Mouse (Mus musculus): ENCODE data around the gene Amh. TPM values are rescaled to one million over a fixed set of nuclear protein-coding genes. Genes with fewer than 3 reads are reported as not detected.

Gene Amh
- polyA plus RNA-seq, 1 experiment from 2014 or later: 0.09 TPM

GRCm38 (mm10) chr10:80823316-80823715 lies 18.3 kb downstream of the Amh start:
- WGBS: 97% methylated on average over 1 of the region's 1 CpGs
- H3K4me2 ChIP-seq (ENCODE audit: low read length): no peak overlapping the region
- no peak for ATAC-seq (replicated peaks; ENCODE audit: low FRiP score, low read depth)

GRCm38 (mm10) chr10:80823847-80824643 lies 19.0 kb downstream of the Amh start:
- 0 out of 2 replicates have a peak, but pooled peaks cover under 1% of the 10 kb centered on the region for H3K36me3 ChIP-seq (ENCODE audit: insufficient read depth, low read length)
- WGBS: 29% methylated on average over 8 of the region's 8 CpGs
- H3K27ac ChIP-seq: peak overlapping the region; percentile 67
- peak; percentile 22 for DNase-seq (ENCODE audit: low spot score)
- H3K27me3 ChIP-seq (ENCODE audit: insufficient read depth, low read length): no peaks in the 10 kb centered on the region
- no peak overlapping the region for H3K4me2 ChIP-seq (ENCODE audit: low read length)
- no peak for TF ChIP-seq CTCF (IDR thresholded peaks at IDR 0.05; ENCODE audit: low read depth)
- 0 out of 2 replicates have a peak, but pooled peaks cover 7% of the 10 kb centered on the region for H3K4me1 ChIP-seq (replicated peaks; ENCODE audit: insufficient read depth, low read length)
- no peaks in the 10 kb centered on the region for H3K9me3 ChIP-seq (replicated peaks; ENCODE audit: low read length)
- ATAC-seq (replicated peaks; ENCODE audit: low FRiP score, low read depth): no peak
- no peak overlapping the region for H3K9ac ChIP-seq (ENCODE audit: low read depth, low read length)
- no peak overlapping the region for H3K4me3 ChIP-seq (replicated peaks; ENCODE audit: low read depth, low read length)

More at GRCm38 (mm10) chr10:80823316-80823715, 18.3 kb downstream of the Amh start:
- Histone ChIP-seq H3K4me3 (replicated peaks; ENCODE audit: low read depth, low read length) (no peak overlapping the region), H3K27ac (no peak overlapping the region), H3K27me3 (ENCODE audit: insufficient read depth, low read length) (no peaks in the 10 kb centered on the region), H3K9ac (ENCODE audit: low read depth, low read length) (no peak overlapping the region), H3K36me3 (ENCODE audit: insufficient read depth, low read length) (no peaks in the 10 kb centered on the region), H3K4me1 (replicated peaks; ENCODE audit: insufficient read depth, low read length) (0 out of 2 replicates have a peak, but pooled peaks cover 7% of the 10 kb centered on the region), H3K9me3 (replicated peaks; ENCODE audit: low read length) (no peaks in the 10 kb centered on the region)
- no peak for DNase-seq (ENCODE audit: low spot score)
- TF ChIP-seq CTCF (IDR thresholded peaks at IDR 0.05; ENCODE audit: low read depth): peak; percentile 48

GRCm38 (mm10) chr10:80824827-80825226 lies 19.8 kb downstream of the Amh start:
- H3K36me3 ChIP-seq (ENCODE audit: insufficient read depth, low read length): peaks cover 9% of the 10 kb centered on the region; the same call in 1 of the 2 replicates
- TF ChIP-seq CTCF (IDR thresholded peaks at IDR 0.05; ENCODE audit: low read depth): no peak
- no peaks in the 10 kb centered on the region for H3K9me3 ChIP-seq (replicated peaks; ENCODE audit: low read length)
- H3K9ac ChIP-seq (ENCODE audit: low read depth, low read length): no peak overlapping the region
- no peak overlapping the region for H3K4me2 ChIP-seq (ENCODE audit: low read length)
- 61% methylated on average over 2 of the region's 2 CpGs for WGBS
- H3K27ac ChIP-seq: no peak overlapping the region
- DNase-seq (ENCODE audit: low spot score) (no peak), ATAC-seq (replicated peaks; ENCODE audit: low FRiP score, low read depth) (no peak)
- H3K4me1 ChIP-seq (replicated peaks; ENCODE audit: insufficient read depth, low read length): 0 out of 2 replicates have a peak, but pooled peaks cover 7% of the 10 kb centered on the region
- no peak overlapping the region for H3K4me3 ChIP-seq (replicated peaks; ENCODE audit: low read depth, low read length)
- H3K27me3 ChIP-seq (ENCODE audit: insufficient read depth, low read length): no peaks in the 10 kb centered on the region

- Histone ChIP-seq H3K27ac (peak within 1 kb of the TSS; percentile 93), H3K9ac (ENCODE audit: low read depth, low read length) (peak within 1 kb of the TSS; percentile 95), H3K9me3 (replicated peaks; ENCODE audit: low read length) (no peaks in the 10 kb centered on the region), H3K4me1 (replicated peaks; ENCODE audit: insufficient read depth, low read length) (0 out of 2 replicates have a peak, but pooled peaks cover 12% of the 10 kb centered on the region), H3K4me2 (ENCODE audit: low read length) (peak within 1 kb of the TSS; percentile 64), H3K27me3 (ENCODE audit: insufficient read depth, low read length) (no peaks in the 10 kb centered on the region), H3K4me3 (replicated peaks; ENCODE audit: low read depth, low read length) (peak within 1 kb of the TSS; percentile 78), H3K36me3 (ENCODE audit: insufficient read depth, low read length) (peaks cover 15% of the 10 kb centered on the region; the same call in 1 of the 2 replicates)
- ATAC-seq (replicated peaks; ENCODE audit: low FRiP score, low read depth) (peak; percentile 96), DNase-seq (ENCODE audit: low spot score) (peak; percentile 100)
- no peak for TF ChIP-seq CTCF (IDR thresholded peaks at IDR 0.05; ENCODE audit: low read depth)
- WGBS: under 1% methylated on average over 74 of the region's 82 CpGs
Observed at GRCm38 (mm10) chr10:80826151-80827062, 21.4 kb downstream of the Amh start, which contains the start of gene Oaz1. Gene Oaz1 (plus strand): TSS chr10:80826656.

- ATAC-seq (replicated peaks; ENCODE audit: low FRiP score, low read depth): no peak
- WGBS: 5% methylated on average over 29 of the region's 29 CpGs
- no peak for TF ChIP-seq CTCF (IDR thresholded peaks at IDR 0.05; ENCODE audit: low read depth)
- H3K27ac ChIP-seq: peak overlapping the region; percentile 93
- peaks cover 15% of the 10 kb centered on the region; the same call in 1 of the 2 replicates for H3K36me3 ChIP-seq (ENCODE audit: insufficient read depth, low read length)
- peak overlapping the region; percentile 95 for H3K9ac ChIP-seq (ENCODE audit: low read depth, low read length)
- H3K4me3 ChIP-seq (replicated peaks; ENCODE audit: low read depth, low read length): peak overlapping the region; percentile 78
- H3K27me3 ChIP-seq (ENCODE audit: insufficient read depth, low read length): no peaks in the 10 kb centered on the region
- 0 out of 2 replicates have a peak, but pooled peaks cover 12% of the 10 kb centered on the region for H3K4me1 ChIP-seq (replicated peaks; ENCODE audit: insufficient read depth, low read length)
- no peaks in the 10 kb centered on the region for H3K9me3 ChIP-seq (replicated peaks; ENCODE audit: low read length)
- H3K4me2 ChIP-seq (ENCODE audit: low read length): peak overlapping the region; percentile 64
- no peak for DNase-seq (ENCODE audit: low spot score)
Observed at GRCm38 (mm10) chr10:80827063-80827869, 22.2 kb downstream of the Amh start.

Data from kidney, postnatal 0 days (tissue).